In genomic region chr9:43924795-43925194, GRCm38 (mm10) we compare ENCODE assay signal across 10 mouse cellular contexts.
DNase-seq lines count a peak whose midpoint lies in the region; ATAC-seq and TF ChIP-seq lines count a peak whose summit lies in the region.
"Had no signal": no experiment of that assay in that cellular context is flagged by ENCODE, and none has a peak within 500 bp of the region (broad histone marks: within the 10 kb centered on the region; RNA-seq: fewer than 3 reads in every experiment).

No protein-coding gene starts in this region.

- H3K4me3 ChIP-seq in forebrain, embryonic 11.5 days (ENCODE audit: low read depth, low read length) = no peak overlapping the region
- H3K4me3 ChIP-seq in forebrain, embryonic 12.5 days (replicated peaks) = no peak overlapping the region
- H3K4me3 ChIP-seq in left cerebral cortex, adult 2 months = no peak overlapping the region
- H3K4me3 ChIP-seq: embryonic facial prominence, embryonic 12.5 days had no signal

- no peaks in the 10 kb centered on the region for H3K36me3 ChIP-seq in forebrain, embryonic 11.5 days (ENCODE audit: control insufficient read depth, insufficient read depth, low read length)
- H3K36me3 ChIP-seq in forebrain, embryonic 12.5 days (replicated peaks) = no peaks in the 10 kb centered on the region
- H3K36me3 ChIP-seq: embryonic facial prominence, embryonic 12.5 days had no signal

- TF ChIP-seq CTCF in left cerebral cortex, adult 2 months (IDR thresholded peaks at IDR 0.05) = peak; percentile 74
- TF ChIP-seq CTCF in brain, embryonic 14.5 days (IDR thresholded peaks at IDR 0.05; ENCODE audit: borderline replicate concordance, extremely low read depth, insufficient read depth, insufficient read length) = peak; percentile 69

- TF ChIP-seq POLR2A in brain, embryonic 14.5 days (IDR thresholded peaks at IDR 0.05; ENCODE audit: borderline replicate concordance, extremely low read depth, insufficient read depth, insufficient read length, poor library complexity, severe bottlenecking) = no peak

- no peak overlapping the region for H3K4me2 ChIP-seq in forebrain, embryonic 11.5 days (ENCODE audit: low read depth, low read length, severe bottlenecking)
- H3K4me2 ChIP-seq in forebrain, embryonic 12.5 days = no peak overlapping the region
- H3K4me2 ChIP-seq: embryonic facial prominence, embryonic 12.5 days had no signal

- intact Hi-C loops in left cerebral cortex, adult 2 months (cut with DNase I) = loop anchor here (5.0 kb wide), 1 partner anchor 182 kb away; the partner anchor contains the start of gene Nectin1

- ATAC-seq in forebrain, embryonic 11.5 days (replicated peaks; ENCODE audit: low FRiP score) = no peak
- ATAC-seq in forebrain, embryonic 12.5 days (ENCODE audit: low FRiP score) = no peak
- no peak for ATAC-seq in erythroblast, adult 5-6 weeks (replicated peaks; ENCODE audit: low FRiP score, poor library complexity, severe bottlenecking)

- H3K9ac ChIP-seq in forebrain, embryonic 11.5 days (ENCODE audit: low read length) = no peak overlapping the region
- H3K9ac ChIP-seq in forebrain, embryonic 12.5 days = no peak overlapping the region
- H3K9ac ChIP-seq: embryonic facial prominence, embryonic 12.5 days had no signal

- peaks cover 25% of the 10 kb centered on the region for H3K4me1 ChIP-seq in forebrain, embryonic 11.5 days (replicated peaks; ENCODE audit: control insufficient read depth, insufficient read depth, low read length)
- peaks cover 48% of the 10 kb centered on the region for H3K4me1 ChIP-seq in forebrain, embryonic 12.5 days
- H3K4me1 ChIP-seq: embryonic facial prominence, embryonic 12.5 days had no signal

- no peaks in the 10 kb centered on the region for H3K9me3 ChIP-seq in forebrain, embryonic 11.5 days (ENCODE audit: control insufficient read depth, low read length)
- no peaks in the 10 kb centered on the region for H3K9me3 ChIP-seq in forebrain, embryonic 12.5 days
- H3K9me3 ChIP-seq: embryonic facial prominence, embryonic 12.5 days had no signal

- H3K27me3 ChIP-seq in forebrain, embryonic 11.5 days (ENCODE audit: control insufficient read depth, insufficient read depth, low read length) = no peaks in the 10 kb centered on the region; the same call in 1 of the 2 replicates
- peaks cover 22% of the 10 kb centered on the region; the same call in 1 of the 2 replicates for H3K27me3 ChIP-seq in forebrain, embryonic 12.5 days

- DNase-seq in forebrain, embryonic 11.5 days (ENCODE audit: low spot score) = peak; percentile 72
- DNase-seq in left cerebral cortex, adult 2 months (ENCODE audit: extremely low spot score in 1 of 2, low spot score in 2 of 2) = no peak
- DNase-seq in left cerebral cortex, adult 9 months (ENCODE audit: low spot score in 2 of 2) = no peak
- DNase-seq in A20 (ENCODE audit: low read depth, low spot score) = peak; percentile 20
- peak; percentile 59 for DNase-seq in brain, embryonic 14.5 days (ENCODE audit: low read depth)
- no peak for DNase-seq in c-Kit-positive CD71-positive TER-119-positive erythroid progenitor cells, embryonic 14.5 days (ENCODE audit: low spot score)

- H3K27ac ChIP-seq in forebrain, embryonic 11.5 days (ENCODE audit: low read depth, low read length) = no peak overlapping the region
- no peak overlapping the region for H3K27ac ChIP-seq in forebrain, embryonic 12.5 days
- H3K27ac ChIP-seq in left cerebral cortex, adult 2 months = no peak overlapping the region
- H3K27ac ChIP-seq: embryonic facial prominence, embryonic 12.5 days; macrophage had no signal

- 41% methylated on average over 15 of the region's 15 CpGs for WGBS in forebrain, embryonic 11.5 days
- 37% methylated on average over 15 of the region's 15 CpGs for WGBS in forebrain, embryonic 12.5 days

Comparison
In these comparisons a context has a peak if more than half of its experiments do, and no peak if none do; other contexts are left out.
1. DNase-seq: peak in forebrain, embryonic 11.5 days (single experiment), A20 (single experiment) and brain, embryonic 14.5 days (single experiment); none in left cerebral cortex, adult 2 months (0 of 2), left cerebral cortex, adult 9 months (0 of 2) and c-Kit-positive CD71-positive TER-119-positive erythroid progenitor cells, embryonic 14.5 days (single experiment).